Mouse (Mus musculus): ENCODE measurements at regions not wholly inside any gene's neighbourhood (a gene's known extent, or its start where the extent isn't known, plus 50 kb on each side); places are given as distances from the start of the nearest gene placed in this dataset.

GRCm38 (mm10) chr6:35380721-35381466, 55.0 kb upstream of the Fam180a start:
- TF ChIP-seq CTCF (IDR thresholded peaks at IDR 0.05; ENCODE audit: borderline replicate concordance, control insufficient read depth, extremely low read depth, insufficient read depth, low read length, poor library complexity), result peak; percentile 31; the same call in 1 of the 2 replicates
- no peak for TF ChIP-seq POLR2A (IDR thresholded peaks at IDR 0.05; ENCODE audit: control insufficient read depth, extremely low read depth, insufficient read depth, low read length, poor library complexity)

Data from thymus, adult 2 months (tissue).